Mouse (Mus musculus): ENCODE results near the gene Tmem135.

GRCm38 (mm10) chr7:89298911-89299458 lies 105.0 kb downstream of the Tmem135 start:
- TF ChIP-seq POLR2A (IDR thresholded peaks at IDR 0.05; ENCODE audit: borderline replicate concordance, control insufficient read depth, low read depth, low read length) (no peak), CTCF (IDR thresholded peaks at IDR 0.05; ENCODE audit: control insufficient read depth, insufficient read depth, low read length) (no peak)

Measured in bone marrow, adult 2 months (tissue).